Mouse (Mus musculus) c-Kit-negative CD71-positive TER-119-positive erythroid progenitor cells, embryonic 14.5 days (primary cell): ENCODE measurements at regions not wholly inside any gene's neighbourhood (a gene's known extent, or its start where the extent isn't known, plus 50 kb on each side); places are given as distances from the start of the nearest gene placed in this dataset.

ENCODE experiments used
- DNase-seq: peaks from one replicate; pipeline ENCODE4 v3.0.0-alpha.2; 2013; ENCODE audit warnings: low read depth, low spot score

- peak; percentile 4 for DNase-seq
These were observed 53.0 kb downstream of the Gm12689 start for GRCm38 (mm10) chr4:99348674-99349073.

- no peak for DNase-seq
These were observed 57.5 kb downstream of the Gm12689 start for GRCm38 (mm10) chr4:99353122-99353774.

- DNase-seq = no peak
These were observed 58.5 kb downstream of the Gm12689 start for GRCm38 (mm10) chr4:99354241-99354640.

- no peak for DNase-seq
These were observed 59.1 kb downstream of the Gm12689 start for GRCm38 (mm10) chr4:99354835-99355234.

- DNase-seq = no peak
These were observed 72.3 kb downstream of the Gm12689 start for GRCm38 (mm10) chr4:99368036-99368435.

GRCm38 (mm10) chr4:99371162-99371561 is 75.5 kb downstream of the Gm12689 start:
- no peak for DNase-seq

- no peak for DNase-seq
These were observed 80.5 kb downstream of the Gm12689 start for GRCm38 (mm10) chr4:99376171-99376570.

GRCm38 (mm10) chr4:99376911-99377310 is 81.2 kb downstream of the Gm12689 start:
- DNase-seq = no peak

GRCm38 (mm10) chr4:99379983-99380382 is 84.3 kb downstream of the Gm12689 start:
- DNase-seq = no peak

- no peak for DNase-seq
These were observed 89.7 kb downstream of the Gm12689 start for GRCm38 (mm10) chr4:99385381-99385780.

GRCm38 (mm10) chr4:99389428-99389827 is 93.7 kb downstream of the Gm12689 start:
- no peak for DNase-seq

GRCm38 (mm10) chr4:99392986-99393385 is 97.3 kb downstream of the Gm12689 start:
- DNase-seq = no peak

- no peak for DNase-seq
These were observed 98.5 kb downstream of the Gm12689 start for GRCm38 (mm10) chr4:99394244-99394643.

GRCm38 (mm10) chr4:99407466-99407865 is 111.8 kb downstream of the Gm12689 start:
- DNase-seq = no peak

GRCm38 (mm10) chr4:99423449-99423848 is 127.7 kb downstream of the Gm12689 start:
- no peak for DNase-seq

GRCm38 (mm10) chr4:99445077-99445754 is 149.5 kb downstream of the Gm12689 start:
- no peak for DNase-seq

GRCm38 (mm10) chr4:99445755-99446128 is 150.0 kb downstream of the Gm12689 start:
- no peak for DNase-seq

- no peak for DNase-seq
These were observed 163.3 kb downstream of the Gm12689 start for GRCm38 (mm10) chr4:99458984-99459383.

GRCm38 (mm10) chr4:99459436-99459835 is 163.7 kb downstream of the Gm12689 start:
- DNase-seq = no peak

- no peak for DNase-seq
These were observed 169.8 kb downstream of the Gm12689 start for GRCm38 (mm10) chr4:99465493-99465892.

- no peak for DNase-seq
These were observed 180.1 kb downstream of the Gm12689 start for GRCm38 (mm10) chr4:99475701-99476218.

GRCm38 (mm10) chr4:99484271-99484670 is 171.8 kb upstream of the Foxd3 start:
- DNase-seq = no peak
